Mouse (Mus musculus): ENCODE measurements at regions not wholly inside any gene's neighbourhood (a gene's known extent, or its start where the extent isn't known, plus 50 kb on each side); places are given as distances from the start of the nearest gene placed in this dataset.
"Not testable (repeated sequence)": the region's sequence is repeated elsewhere in the genome, so short reads cannot be mapped to it uniquely, and the experiment has no call there.

- TF ChIP-seq CTCF (IDR thresholded peaks at IDR 0.05; ENCODE audit: borderline replicate concordance, insufficient read depth, low read length) = peak; percentile 43; the same call in 1 of the 2 replicates
- not testable (repeated sequence) for TF ChIP-seq POLR2A (IDR thresholded peaks at IDR 0.05; ENCODE audit: low read depth, low read length)
Observed at GRCm38 (mm10) chr7:29597291-29597690, 78.8 kb upstream of the Sipa1l3 start.
